Mouse (Mus musculus) hindbrain, embryonic 10.5 days (tissue): ENCODE measurements around the gene Bnip3. TPM values are rescaled to one million over a fixed set of nuclear protein-coding genes. Genes with fewer than 3 reads are reported as not detected.

Source experiments
- DNase-seq: peaks from one replicate; pipeline ENCODE4 v3.0.0-alpha.2; 2017; ENCODE audit warnings: low spot score
- H3K27ac ChIP-seq: fragments of 300-500 bp; sonication (generic); 2 replicates; pipeline ENCODE4 v1.5.1; 2016; ENCODE audit warnings: mild to moderate bottlenecking, moderate library complexity
- H3K27me3 ChIP-seq: fragments of 300-500 bp; sonication (generic); 2 replicates; pipeline ENCODE4 v1.6.1; 2016; ENCODE audit warnings: mild to moderate bottlenecking; ENCODE audit not compliant: poor library complexity, insufficient read depth, severe bottlenecking
- H3K36me3 ChIP-seq: fragments of 300-500 bp; sonication (generic); 2 replicates; pipeline ENCODE4 v1.6.1; 2016; ENCODE audit warnings: mild to moderate bottlenecking, moderate library complexity
- H3K4me1 ChIP-seq: fragments of 300-500 bp; sonication (generic); replicated peaks from 2 replicates; pipeline ENCODE4 v1.6.1; 2016; ENCODE audit warnings: mild to moderate bottlenecking
- H3K4me3 ChIP-seq: fragments of 300-500 bp; sonication (generic); 2 replicates; pipeline ENCODE4 v1.5.1; 2016; ENCODE audit warnings: mild to moderate bottlenecking, moderate library complexity
- H3K9me3 ChIP-seq: fragments of 300-500 bp; sonication (generic); 2 replicates; pipeline ENCODE4 v1.6.1; 2016; ENCODE audit warnings: mild to moderate bottlenecking, moderate library complexity
- WGBS: fragments of 180-500 bp; shearing (Covaris S2); methylation state at CpG from one replicate; pipeline ENCODE4 v1.1.7; 2016; 5-methylcytosine and 5-hydroxymethylcytosine counted together
- polyA plus RNA-seq: library from polyadenylated mRNA; unstranded; fragments of >200 nt; fragmentation: Nextera tagmentation; extraction: Ambion mirVana; gene quantifications from 2 replicates; pipeline ENCODE4 v1.2.1, GENCODE M21; 2016

Gene Bnip3
- polyA plus RNA-seq, 1 experiment from 2014 or later: 101 TPM

DNA sequence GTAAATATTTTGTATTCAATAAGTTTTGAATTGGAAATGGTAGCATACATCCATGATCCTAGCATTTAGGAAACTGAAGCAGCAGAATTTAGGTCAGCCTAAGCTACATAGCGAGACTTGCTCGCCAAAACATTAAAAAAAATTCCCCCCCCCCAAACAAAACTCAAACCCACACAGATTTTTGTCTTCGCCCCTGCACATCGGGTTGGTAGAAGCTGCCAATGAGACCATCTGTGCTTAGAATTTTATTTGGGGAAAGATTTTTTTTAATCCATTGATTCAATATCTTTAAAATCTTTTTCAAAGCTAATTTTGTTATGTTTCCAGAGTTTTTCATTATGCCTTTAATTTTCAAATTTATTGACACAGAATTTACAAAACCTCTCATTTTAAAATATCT, 19.1 kb upstream of the Bnip3 start:
- Histone ChIP-seq H3K4me3 (no peak overlapping the region), H3K9me3 (no peaks in the 10 kb centered on the region), H3K36me3 (no peaks in the 10 kb centered on the region), H3K27ac (no peak overlapping the region), H3K4me1 (no peaks in the 10 kb centered on the region), H3K27me3 (no peaks in the 10 kb centered on the region)
- WGBS: 93% methylated on average over 4 of the region's 4 CpGs
- DNase-seq: no peak

DNA sequence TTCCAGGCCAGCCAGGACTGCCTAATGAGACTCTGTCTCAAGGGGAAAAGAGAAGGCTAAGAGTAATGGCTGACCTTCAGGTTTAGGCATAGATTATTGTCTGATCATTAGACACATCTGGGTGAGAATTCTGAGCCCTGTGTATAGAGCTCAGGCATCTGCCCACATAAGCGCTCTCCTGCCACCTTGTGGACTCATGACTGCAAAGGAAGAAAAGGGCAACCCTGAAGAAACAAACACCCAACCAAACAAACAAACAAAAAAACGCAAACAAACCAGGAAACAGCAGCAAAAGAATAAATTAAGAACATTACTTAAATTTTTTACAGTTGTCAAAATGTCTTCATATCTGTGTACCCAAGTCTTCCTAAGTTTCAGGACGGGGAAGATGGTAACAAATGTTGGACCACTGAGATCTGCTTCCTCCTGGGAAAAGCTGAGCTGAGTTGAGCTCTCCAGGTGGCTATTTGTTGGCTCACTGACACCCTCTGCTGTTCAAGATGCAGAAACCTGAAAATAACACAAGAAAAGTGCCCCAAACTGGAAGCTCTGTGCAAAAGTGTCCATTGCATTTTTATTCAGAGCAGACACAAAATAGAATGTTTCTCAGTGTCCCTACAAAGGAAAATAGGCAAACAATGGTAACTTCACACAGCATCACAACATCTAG, 14.6 kb upstream of the Bnip3 start:
- no peaks in the 10 kb centered on the region for H3K36me3 ChIP-seq
- WGBS: 9% methylated on average over 3 of the region's 3 CpGs
- no peak for DNase-seq

DNA sequence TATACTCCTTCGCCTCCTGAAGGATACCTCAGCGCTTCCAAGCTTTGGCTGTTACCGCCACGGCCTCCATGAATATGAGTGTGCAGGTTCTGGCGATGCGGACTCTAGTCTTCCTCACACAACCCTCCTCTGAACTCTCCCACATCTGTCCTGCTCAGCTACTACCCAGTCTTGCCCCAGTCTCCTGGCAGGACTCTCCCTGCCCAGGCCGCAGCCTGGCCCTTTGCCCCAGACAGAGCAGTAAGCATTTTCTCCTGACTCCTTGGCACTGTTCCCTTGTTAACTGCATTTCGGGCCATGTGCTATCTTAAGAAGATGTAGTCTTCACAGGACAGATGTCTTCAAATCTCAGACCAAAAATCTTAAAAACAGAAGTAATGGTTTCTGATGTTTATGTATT, 12.3 kb upstream of the Bnip3 start:
- Histone ChIP-seq H3K27ac (no peak overlapping the region), H3K9me3 (no peaks in the 10 kb centered on the region), H3K4me3 (no peak overlapping the region), H3K36me3 (no peaks in the 10 kb centered on the region), H3K27me3 (no peaks in the 10 kb centered on the region), H3K4me1 (peaks cover 10% of the 10 kb centered on the region)
- no peak for DNase-seq
- WGBS: 94% methylated on average over 8 of the region's 8 CpGs

More for the DNA sequence above, 14.6 kb upstream of the Bnip3 start:
- no peaks in the 10 kb centered on the region for H3K9me3 ChIP-seq
- no peak overlapping the region for H3K4me3 ChIP-seq
- H3K27ac ChIP-seq: no peak overlapping the region
- peaks cover 10% of the 10 kb centered on the region for H3K4me1 ChIP-seq
- H3K27me3 ChIP-seq: no peaks in the 10 kb centered on the region

GRCm38 (mm10) chr7:138919156-138919944, 10.0 kb upstream of the Bnip3 start:
- DNase-seq: peak; percentile 42
- peak overlapping the region; percentile 70 for H3K27ac ChIP-seq
- no peaks in the 10 kb centered on the region for H3K36me3 ChIP-seq
- H3K9me3 ChIP-seq: no peaks in the 10 kb centered on the region
- peak overlapping the region; percentile 50 for H3K4me3 ChIP-seq
- WGBS: 5% methylated on average over 26 of the region's 26 CpGs
- H3K4me1 ChIP-seq: peaks cover 10% of the 10 kb centered on the region
- no peaks in the 10 kb centered on the region for H3K27me3 ChIP-seq

DNA sequence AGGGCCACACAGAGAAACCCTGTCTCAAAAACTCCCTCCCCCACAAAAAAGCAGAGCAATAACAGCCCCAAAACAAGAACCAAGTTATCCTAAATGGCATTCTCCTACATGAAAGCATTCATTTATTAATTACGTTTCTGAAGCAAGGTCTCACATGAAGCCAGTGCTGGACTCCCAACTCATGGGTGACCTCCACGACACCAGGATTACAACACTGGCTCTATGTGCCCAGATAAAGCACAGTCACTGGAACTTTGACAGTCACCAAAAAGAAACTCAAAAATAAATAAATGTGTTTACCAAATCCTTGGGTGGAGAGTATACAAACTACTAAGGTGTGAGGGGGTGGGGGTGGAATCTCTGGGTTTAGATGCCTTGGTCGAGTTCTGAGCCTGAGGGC, 4.3 kb upstream of the Bnip3 start:
- Histone ChIP-seq H3K9me3 (no peaks in the 10 kb centered on the region), H3K27ac (no peak overlapping the region), H3K27me3 (peaks cover 15% of the 10 kb centered on the region), H3K4me3 (no peak overlapping the region), H3K36me3 (no peaks in the 10 kb centered on the region), H3K4me1 (peaks cover 19% of the 10 kb centered on the region)
- no peak for DNase-seq
- WGBS: 89% methylated on average over 3 of the region's 3 CpGs

- peaks cover 46% of the 10 kb centered on the region for H3K4me1 ChIP-seq
- DNase-seq: no peak
- peak overlapping the region; percentile 95 for H3K27ac ChIP-seq
- peaks cover 15% of the 10 kb centered on the region for H3K27me3 ChIP-seq
- 25% methylated on average over 7 of the region's 7 CpGs for WGBS
- peaks cover 3% of the 10 kb centered on the region; the same call in 1 of the 2 replicates for H3K36me3 ChIP-seq
- H3K9me3 ChIP-seq: no peaks in the 10 kb centered on the region
- H3K4me3 ChIP-seq: peak overlapping the region; percentile 78
These were observed 859 bp upstream of the Bnip3 start for GRCm38 (mm10) chr7:138910193-138910562.

DNA sequence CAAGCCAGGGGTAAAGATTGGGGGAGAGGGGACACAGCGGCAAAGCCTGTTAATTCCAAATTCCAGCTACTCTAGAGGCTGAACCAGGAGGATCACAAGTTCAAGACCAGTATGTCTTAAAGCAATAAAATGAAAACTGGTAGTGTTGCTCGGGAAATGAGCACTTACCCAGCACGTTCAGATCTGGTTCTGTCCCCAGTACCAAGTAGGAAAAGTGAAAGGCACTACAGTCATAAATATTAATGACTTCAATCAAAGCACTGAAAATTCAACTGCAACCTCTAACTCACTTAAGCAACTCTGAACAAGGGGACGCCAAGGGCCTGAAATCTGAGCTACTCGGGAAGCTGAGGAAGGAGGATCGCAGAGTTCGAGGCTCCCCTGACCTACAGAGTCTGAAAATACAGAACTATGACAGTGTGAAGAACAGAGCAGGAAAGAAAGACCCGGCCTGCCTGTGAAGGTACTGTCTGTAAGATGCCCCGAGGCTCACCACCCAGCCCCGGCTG, 497 bp downstream of the Bnip3 start:
- Histone ChIP-seq H3K4me1 (peaks cover 46% of the 10 kb centered on the region), H3K9me3 (no peaks in the 10 kb centered on the region), H3K27me3 (peaks cover 15% of the 10 kb centered on the region), H3K27ac (peak overlapping the region; percentile 95), H3K36me3 (peaks cover 3% of the 10 kb centered on the region), H3K4me3 (peak overlapping the region; percentile 78)
- DNase-seq: no peak
- WGBS: 3% methylated on average over 10 of the region's 10 CpGs

- peak overlapping the region; percentile 78 for H3K4me3 ChIP-seq
- 52% methylated on average over 5 of the region's 5 CpGs for WGBS
- peak; percentile 12 for DNase-seq
These were observed 1.3 kb downstream of the Bnip3 start for GRCm38 (mm10) chr7:138907976-138908375.

GRCm38 (mm10) chr7:138907043-138907442, 2.3 kb downstream of the Bnip3 start:
- peak overlapping the region; percentile 95 for H3K27ac ChIP-seq
- peak; percentile 49 for DNase-seq
- H3K36me3 ChIP-seq: peaks cover 3% of the 10 kb centered on the region
- 13% methylated on average over 7 of the region's 7 CpGs for WGBS
- H3K4me1 ChIP-seq: peaks cover 46% of the 10 kb centered on the region
- H3K4me3 ChIP-seq: peak overlapping the region; percentile 78
- peaks cover 15% of the 10 kb centered on the region for H3K27me3 ChIP-seq
- H3K9me3 ChIP-seq: no peaks in the 10 kb centered on the region

More at GRCm38 (mm10) chr7:138907976-138908375, 1.3 kb downstream of the Bnip3 start:
- Histone ChIP-seq H3K27ac (peak overlapping the region; percentile 95), H3K9me3 (no peaks in the 10 kb centered on the region), H3K36me3 (peaks cover 3% of the 10 kb centered on the region), H3K27me3 (peaks cover 15% of the 10 kb centered on the region), H3K4me1 (peaks cover 46% of the 10 kb centered on the region)

- Histone ChIP-seq H3K9me3 (no peaks in the 10 kb centered on the region), H3K4me3 (peak overlapping the region; percentile 78), H3K27ac (peak overlapping the region; percentile 95), H3K27me3 (peaks cover 13% of the 10 kb centered on the region), H3K36me3 (peaks cover 3% of the 10 kb centered on the region), H3K4me1 (peaks cover 46% of the 10 kb centered on the region)
- 87% methylated on average over 1 of the region's 1 CpGs for WGBS
- no peak for DNase-seq
These were observed 2.9 kb downstream of the Bnip3 start for GRCm38 (mm10) chr7:138906441-138906840.

DNA sequence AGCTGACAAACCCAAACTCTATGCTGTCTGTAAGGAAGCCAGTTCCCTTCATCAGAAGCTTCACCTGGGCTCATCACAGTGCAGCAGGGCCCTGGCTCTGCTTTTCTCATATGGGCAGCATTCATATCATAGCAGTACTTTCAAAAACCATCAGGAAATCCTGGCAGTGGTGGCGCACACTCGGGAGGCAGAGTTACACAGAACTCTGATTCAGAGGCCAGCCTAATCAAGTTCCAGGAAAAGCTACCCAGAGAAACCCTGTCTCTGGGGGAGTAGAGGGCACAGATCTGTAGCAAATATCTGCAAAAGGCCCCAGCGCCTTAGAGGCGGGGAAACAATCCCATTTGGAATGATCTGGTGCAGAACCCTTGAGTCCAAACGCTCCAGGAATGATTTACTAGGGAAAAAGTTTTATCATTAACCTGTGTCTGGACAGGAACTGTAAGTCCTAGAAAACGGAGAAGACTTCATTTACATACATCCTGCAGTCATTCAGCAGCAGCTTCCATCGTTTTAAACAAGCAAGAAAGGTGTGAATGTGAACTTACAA, 5.4 kb downstream of the Bnip3 start:
- no peak overlapping the region for H3K4me3 ChIP-seq
- no peaks in the 10 kb centered on the region for H3K9me3 ChIP-seq
- 85% methylated on average over 7 of the region's 7 CpGs for WGBS
- no peak overlapping the region for H3K27ac ChIP-seq
- no peaks in the 10 kb centered on the region for H3K27me3 ChIP-seq
- H3K36me3 ChIP-seq: peaks cover 23% of the 10 kb centered on the region
- no peak for DNase-seq
- peaks cover 30% of the 10 kb centered on the region for H3K4me1 ChIP-seq

DNA sequence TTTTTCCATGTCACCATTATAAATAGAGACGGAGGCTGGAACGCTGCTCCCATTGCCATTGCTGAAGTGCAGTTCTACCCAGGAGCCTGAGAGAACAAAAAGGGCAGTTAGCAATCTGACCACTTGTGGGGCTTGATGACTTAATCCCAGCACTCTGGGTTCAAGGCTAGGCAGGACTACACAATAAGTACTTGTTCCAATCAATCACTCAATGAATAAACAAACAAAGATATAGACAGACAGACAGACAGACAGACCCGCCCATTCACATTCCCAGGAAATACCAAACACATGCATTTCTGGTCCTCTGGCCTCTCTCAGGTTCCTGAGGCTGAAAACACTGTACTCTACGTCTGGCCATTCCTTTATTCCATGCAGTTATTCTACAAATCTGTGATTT, 10.6 kb downstream of the Bnip3 start:
- Histone ChIP-seq H3K27me3 (no peaks in the 10 kb centered on the region), H3K4me3 (no peak overlapping the region), H3K9me3 (no peaks in the 10 kb centered on the region), H3K4me1 (no peaks in the 10 kb centered on the region), H3K27ac (no peak overlapping the region), H3K36me3 (peaks cover 72% of the 10 kb centered on the region)
- 88% methylated on average over 4 of the region's 4 CpGs for WGBS
- no peak for DNase-seq

- Histone ChIP-seq H3K27me3 (no peaks in the 10 kb centered on the region), H3K36me3 (peaks cover 78% of the 10 kb centered on the region), H3K9me3 (no peaks in the 10 kb centered on the region), H3K27ac (no peak overlapping the region), H3K4me1 (no peaks in the 10 kb centered on the region), H3K4me3 (no peak overlapping the region)
- 80% methylated on average over 2 of the region's 2 CpGs for WGBS
- DNase-seq: no peak
These were observed 11.2 kb downstream of the Bnip3 start for GRCm38 (mm10) chr7:138898122-138898521.
